Mouse (Mus musculus): ENCODE results near the gene Sergef.

DNA sequence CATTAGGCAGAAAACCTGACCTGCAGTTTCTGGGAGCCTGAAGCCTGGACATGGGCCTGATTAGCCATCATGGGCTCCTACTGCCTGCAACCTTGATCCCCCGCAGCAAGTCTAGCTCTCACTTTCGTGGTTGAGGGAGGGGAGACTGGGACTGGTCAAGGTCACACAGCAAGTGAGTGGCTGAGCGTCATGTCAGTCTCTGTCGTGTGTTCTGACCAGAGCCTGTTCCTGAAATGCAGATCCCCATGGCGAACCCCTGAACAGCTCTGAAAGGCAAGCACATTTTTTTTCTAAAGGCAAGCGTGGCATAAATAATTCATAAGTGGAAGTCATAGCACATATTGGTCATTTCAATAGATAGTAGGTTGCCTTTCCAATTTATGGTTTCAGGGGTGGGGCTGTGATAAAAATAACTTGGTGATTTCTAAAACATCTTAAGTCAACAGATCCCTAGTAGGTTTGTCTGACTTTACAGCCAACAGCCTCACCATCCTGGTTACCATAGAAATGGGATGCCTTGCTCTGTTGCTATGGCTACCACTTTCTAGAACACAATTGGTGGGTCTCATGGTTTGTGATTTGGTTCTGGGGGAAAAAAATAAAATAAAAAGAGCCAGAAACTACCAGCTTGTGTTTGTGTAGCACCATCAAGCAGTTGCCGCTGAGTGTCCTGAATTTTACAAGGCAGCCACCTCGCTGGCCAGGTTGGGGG, 217.4 kb downstream of the Sergef start:
- TF ChIP-seq POLR2A (IDR thresholded peaks at IDR 0.05; ENCODE audit: insufficient read depth, low read depth, low read length) (no peak), CTCF (IDR thresholded peaks at IDR 0.05; ENCODE audit: insufficient read depth, low read depth, low read length) (no peak)

All from olfactory bulb, adult 2 months (tissue).